Mouse (Mus musculus) left cerebral cortex, postnatal 14 days (tissue): ENCODE measurements around the gene Olr1. TPM values are rescaled to one million over a fixed set of nuclear protein-coding genes. Genes with fewer than 3 reads are reported as not detected.

Experiments used
- total RNA-seq, 2 experiments: library from RNA; stranded (reverse); gene quantifications; 2 replicates each; pipeline ENCODE4 v1.2.3; 2021

The Olr1 gene
- total RNA-seq, 2 experiments from 2014 or later, result not detected

Other genes starting within 250 kb of the Olr1 start
- gene Cd69, start 231.7 kb downstream of the Olr1 start, total RNA-seq, result not detected
- not detected for gene 4922502D21Rik, start 175.4 kb downstream of the Olr1 start, total RNA-seq
- gene Clec12a, start 164.5 kb downstream of the Olr1 start, total RNA-seq, result under 1 TPM in 1 of 2 experiments, not detected in 1; 0.25 TPM
- not detected for gene Clec12b, start 121.3 kb downstream of the Olr1 start, total RNA-seq
- gene Clec1b, start 109.9 kb downstream of the Olr1 start, total RNA-seq, result under 1 TPM in 1 of 2 experiments, not detected in 1; 0.46 TPM
- not detected for gene Clec9a, start 98.3 kb downstream of the Olr1 start, total RNA-seq
- 1 to 10 TPM; 1.4 to 2.1 TPM for gene Clec1a, start 55.2 kb downstream of the Olr1 start, total RNA-seq
- gene Tmem52b, start 5.4 kb upstream of the Olr1 start, total RNA-seq, result not detected
- gene Gabarapl1, start 26.0 kb upstream of the Olr1 start, total RNA-seq, result 100 to 1,000 TPM; 576 to 580 TPM
- not detected for gene Klre1, start 70.7 kb upstream of the Olr1 start, total RNA-seq
- gene Klrd1, start 84.6 kb upstream of the Olr1 start, total RNA-seq, result under 1 TPM in 1 of 2 experiments, not detected in 1; 0.49 TPM
- not detected for gene Klrk1, start 116.7 kb upstream of the Olr1 start, total RNA-seq
- gene Klrc3, start 136.2 kb upstream of the Olr1 start, total RNA-seq, result not detected
- not detected for gene Klrc2, start 153.5 kb upstream of the Olr1 start, total RNA-seq
- not detected for gene Klrc1, start 171.8 kb upstream of the Olr1 start, total RNA-seq
- gene Klri1, start 210.0 kb upstream of the Olr1 start, total RNA-seq, result not detected
- gene Klri2, start 233.3 kb upstream of the Olr1 start, total RNA-seq, result under 1 TPM in 1 of 2 experiments, not detected in 1; 0.19 TPM